Mouse (Mus musculus) myocyte (in vitro differentiated cells): ENCODE data around the gene Ttc6. TPM values are rescaled to one million over a fixed set of nuclear protein-coding genes. Genes with fewer than 3 reads are reported as not detected.

ENCODE experiments used
- H3K27me3 ChIP-seq: one replicate; pipeline ENCODE4 v1.6.1; 2011; ENCODE audit not compliant: control insufficient read depth, insufficient read depth, insufficient read length
- H3K36me3 ChIP-seq: one replicate; pipeline ENCODE4 v1.6.1; 2011; ENCODE audit not compliant: control insufficient read depth, insufficient read depth
- H3K4me2 ChIP-seq: one replicate; pipeline ENCODE4 v1.6.1; 2011; ENCODE audit warnings: low read depth, control low read depth
- H3K4me3 ChIP-seq: one replicate; pipeline ENCODE4 v1.5.1; 2011; ENCODE audit warnings: mild to moderate bottlenecking, control low read depth, moderate library complexity
- H3K79me2 ChIP-seq: one replicate; pipeline ENCODE4 v1.6.1; 2011; ENCODE audit not compliant: control insufficient read depth, insufficient read depth
- H3ac ChIP-seq: one replicate; pipeline ENCODE4 v1.6.1; 2011; ENCODE audit not compliant: control insufficient read depth, insufficient read length
- CEBPB ChIP-seq: IDR thresholded peaks from 2 replicates; pipeline ENCODE4 v1.6.1; 2011; ENCODE audit warnings: mild to moderate bottlenecking, moderate library complexity; ENCODE audit not compliant: poor library complexity, insufficient read depth, severe bottlenecking
- E2F4 ChIP-seq: IDR thresholded peaks from one replicate; pipeline ENCODE4 v1.6.1; 2011; ENCODE audit warnings: mild to moderate bottlenecking, control low read depth, moderate library complexity; ENCODE audit not compliant: insufficient read depth
- MAX ChIP-seq: IDR thresholded peaks from one replicate; pipeline ENCODE4 v1.6.1; 2011; ENCODE audit warnings: low read depth, mild to moderate bottlenecking, control low read depth
- MYOD1 ChIP-seq, 3 experiments: IDR thresholded peaks; one replicate each; pipeline ENCODE4 v1.6.1; 2011; ENCODE audit warnings: control low read depth in 2 of 3, low read depth in 2 of 3, mild to moderate bottlenecking in 2 of 3, moderate library complexity in 1 of 3; ENCODE audit not compliant: insufficient read length in 2 of 3, control insufficient read depth in 1 of 3
- MYOG ChIP-seq, 3 experiments: IDR thresholded peaks; one replicate each; pipeline ENCODE4 v1.6.1; 2011; ENCODE audit warnings: control low read depth in 2 of 3, low read depth in 2 of 3, mild to moderate bottlenecking in 2 of 3; ENCODE audit not compliant: insufficient read length in 2 of 3, control insufficient read depth in 1 of 3, insufficient read depth in 1 of 3
- POLR2A ChIP-seq: IDR thresholded peaks from one replicate; pipeline ENCODE4 v1.6.1; 2011; ENCODE audit warnings: low read depth, mild to moderate bottlenecking, control low read depth, moderate library complexity; ENCODE audit not compliant: insufficient read length
- POLR2AphosphoS2 ChIP-seq: IDR thresholded peaks from one replicate; pipeline ENCODE4 v1.6.1; 2011; ENCODE audit warnings: low read depth, control low read depth; ENCODE audit not compliant: insufficient read length
- REST ChIP-seq: IDR thresholded peaks from one replicate; pipeline ENCODE4 v1.6.1; 2011; ENCODE audit warnings: mild to moderate bottlenecking, control low read depth, moderate library complexity; ENCODE audit not compliant: insufficient read depth, insufficient read length
- SRF ChIP-seq: IDR thresholded peaks from one replicate; pipeline ENCODE4 v1.6.1; 2011; ENCODE audit warnings: low read depth; ENCODE audit not compliant: control insufficient read depth, insufficient read length
- TCF12 ChIP-seq: IDR thresholded peaks from one replicate; pipeline ENCODE4 v1.6.1; 2011; ENCODE audit warnings: mild to moderate bottlenecking, control low read depth; ENCODE audit not compliant: poor library complexity, insufficient read depth, severe bottlenecking
- TCF3 ChIP-seq: IDR thresholded peaks from one replicate; pipeline ENCODE4 v1.6.1; 2011; ENCODE audit warnings: low read depth, control low read depth; ENCODE audit not compliant: insufficient read length
- USF1 ChIP-seq: IDR thresholded peaks from one replicate; pipeline ENCODE4 v1.6.1; 2011; ENCODE audit warnings: low read depth, mild to moderate bottlenecking, control low read depth, moderate library complexity
- polyA plus RNA-seq: library from polyadenylated mRNA; unstranded; fragments of >200 nt; fragmentation: generic; extraction: Trizol; gene quantifications from one replicate; pipeline ENCODE4 v1.2.1, GENCODE M21; 2012; ENCODE audit warnings: missing spikeins

Ttc6 gene
- polyA plus RNA-seq, 1 experiment: not detected

GRCm38 (mm10) chr12:57764720-57765119 is 200.8 kb downstream of the Ttc6 start:
- H3K36me3 ChIP-seq: no peaks in the 10 kb centered on the region
- no peak overlapping the region for H3K4me3 ChIP-seq
- TF ChIP-seq REST (no peak), USF1 (no peak), E2F4 (no peak), MAX (no peak), CEBPB (no peak), POLR2A (no peak), MYOG (IDR thresholded peaks at IDR 0.05; ENCODE audit: control insufficient read depth in 1 of 3, insufficient read depth in 1 of 3, insufficient read length in 2 of 3, low read depth in 2 of 3) (no peak), TCF3 (no peak), POLR2AphosphoS2 (no peak)
- H3K27me3 ChIP-seq: no peaks in the 10 kb centered on the region
- no peak overlapping the region for H3ac ChIP-seq
- no peak overlapping the region for H3K4me2 ChIP-seq
- no peaks in the 10 kb centered on the region for H3K79me2 ChIP-seq

- H3K4me3 ChIP-seq: no peak overlapping the region
- no peaks in the 10 kb centered on the region for H3K27me3 ChIP-seq
- no peaks in the 10 kb centered on the region for H3K36me3 ChIP-seq
- TF ChIP-seq CEBPB (no peak), TCF12 (no peak), USF1 (no peak), E2F4 (no peak), MAX (no peak), SRF (no peak), POLR2AphosphoS2 (no peak), MYOD1 (IDR thresholded peaks at IDR 0.05; ENCODE audit: control insufficient read depth in 1 of 3, insufficient read length in 2 of 3, low read depth in 2 of 3) (no peak), POLR2A (no peak), REST (no peak), TCF3 (no peak), MYOG (IDR thresholded peaks at IDR 0.05; ENCODE audit: control insufficient read depth in 1 of 3, insufficient read depth in 1 of 3, insufficient read length in 2 of 3, low read depth in 2 of 3) (no peak)
- no peak overlapping the region for H3K4me2 ChIP-seq
- H3K79me2 ChIP-seq: no peaks in the 10 kb centered on the region
- no peak overlapping the region for H3ac ChIP-seq
These were observed 212.5 kb downstream of the Ttc6 start for GRCm38 (mm10) chr12:57776290-57776997.

GRCm38 (mm10) chr12:57781926-57782325 is 218.0 kb downstream of the Ttc6 start:
- no peaks in the 10 kb centered on the region for H3K36me3 ChIP-seq
- no peak overlapping the region for H3ac ChIP-seq
- TF ChIP-seq USF1 (no peak), E2F4 (no peak), TCF12 (no peak), CEBPB (no peak), SRF (no peak), REST (no peak), MYOD1 (IDR thresholded peaks at IDR 0.05; ENCODE audit: control insufficient read depth in 1 of 3, insufficient read length in 2 of 3, low read depth in 2 of 3) (no peak), POLR2AphosphoS2 (no peak)
- H3K4me3 ChIP-seq: no peak overlapping the region
- no peaks in the 10 kb centered on the region for H3K79me2 ChIP-seq
- H3K4me2 ChIP-seq: no peak overlapping the region
- H3K27me3 ChIP-seq: no peaks in the 10 kb centered on the region

GRCm38 (mm10) chr12:57787471-57787870 is 223.6 kb downstream of the Ttc6 start:
- Histone ChIP-seq H3K4me2 (no peak overlapping the region), H3K4me3 (no peak overlapping the region), H3K79me2 (no peaks in the 10 kb centered on the region), H3K27me3 (no peaks in the 10 kb centered on the region), H3ac (no peak overlapping the region), H3K36me3 (no peaks in the 10 kb centered on the region)
- TF ChIP-seq E2F4: no peak
- no peak for TF ChIP-seq MAX
- TF ChIP-seq MYOG (IDR thresholded peaks at IDR 0.05; ENCODE audit: control insufficient read depth in 1 of 3, insufficient read depth in 1 of 3, insufficient read length in 2 of 3, low read depth in 2 of 3): no peak
- TF ChIP-seq MYOD1 (IDR thresholded peaks at IDR 0.05; ENCODE audit: control insufficient read depth in 1 of 3, insufficient read length in 2 of 3, low read depth in 2 of 3): no peak
- no peak for TF ChIP-seq POLR2AphosphoS2
- no peak for TF ChIP-seq TCF12
- no peak for TF ChIP-seq CEBPB
- no peak for TF ChIP-seq REST
- TF ChIP-seq TCF3: no peak
- no peak for TF ChIP-seq USF1
- no peak for TF ChIP-seq POLR2A
- no peak for TF ChIP-seq SRF

Other genes with a start within 250 kb of the Ttc6 start
- not detected for gene Foxa1, start 17.2 kb upstream of the Ttc6 start, polyA plus RNA-seq